Mouse (Mus musculus): Measurements from ENCODE around the gene Mss51. TPM values are rescaled to one million over a fixed set of nuclear protein-coding genes. Genes with fewer than 3 reads are reported as not detected.

Mss51 gene
- polyA plus RNA-seq (2012; rRNA removed) = 4.0 and 4.6 TPM in 2 replicates

DNA sequence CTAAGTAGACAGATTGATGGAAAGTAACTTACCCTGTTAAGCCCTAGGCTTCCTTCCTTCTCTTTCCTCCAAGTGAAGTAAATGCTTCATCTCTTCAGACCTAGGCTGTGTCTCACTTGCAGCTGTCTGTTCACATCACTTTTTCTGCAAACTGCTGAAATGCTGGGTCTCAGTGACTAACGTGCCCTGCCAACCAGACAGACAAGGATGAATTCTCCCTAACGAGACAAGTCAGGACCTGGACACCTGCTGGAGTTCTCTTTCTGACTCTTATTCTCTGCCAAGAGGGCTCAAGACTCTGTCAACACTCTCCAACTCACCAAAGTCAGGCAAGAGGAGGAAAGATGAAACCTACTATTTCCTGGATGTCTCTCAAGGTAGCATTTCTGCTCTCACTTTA, at the start of gene Mss51:
Gene Mss51 (minus strand): TSS at position 299 of the 400 bp plus-strand sequence.

GRCm38 (mm10) chr14:20546415-20546814, 49.7 kb upstream of the Mss51 start, which contains the start of gene Ppp3cb:
TSS of gene Ppp3cb (minus strand) at chr14:20546573.

DNA sequence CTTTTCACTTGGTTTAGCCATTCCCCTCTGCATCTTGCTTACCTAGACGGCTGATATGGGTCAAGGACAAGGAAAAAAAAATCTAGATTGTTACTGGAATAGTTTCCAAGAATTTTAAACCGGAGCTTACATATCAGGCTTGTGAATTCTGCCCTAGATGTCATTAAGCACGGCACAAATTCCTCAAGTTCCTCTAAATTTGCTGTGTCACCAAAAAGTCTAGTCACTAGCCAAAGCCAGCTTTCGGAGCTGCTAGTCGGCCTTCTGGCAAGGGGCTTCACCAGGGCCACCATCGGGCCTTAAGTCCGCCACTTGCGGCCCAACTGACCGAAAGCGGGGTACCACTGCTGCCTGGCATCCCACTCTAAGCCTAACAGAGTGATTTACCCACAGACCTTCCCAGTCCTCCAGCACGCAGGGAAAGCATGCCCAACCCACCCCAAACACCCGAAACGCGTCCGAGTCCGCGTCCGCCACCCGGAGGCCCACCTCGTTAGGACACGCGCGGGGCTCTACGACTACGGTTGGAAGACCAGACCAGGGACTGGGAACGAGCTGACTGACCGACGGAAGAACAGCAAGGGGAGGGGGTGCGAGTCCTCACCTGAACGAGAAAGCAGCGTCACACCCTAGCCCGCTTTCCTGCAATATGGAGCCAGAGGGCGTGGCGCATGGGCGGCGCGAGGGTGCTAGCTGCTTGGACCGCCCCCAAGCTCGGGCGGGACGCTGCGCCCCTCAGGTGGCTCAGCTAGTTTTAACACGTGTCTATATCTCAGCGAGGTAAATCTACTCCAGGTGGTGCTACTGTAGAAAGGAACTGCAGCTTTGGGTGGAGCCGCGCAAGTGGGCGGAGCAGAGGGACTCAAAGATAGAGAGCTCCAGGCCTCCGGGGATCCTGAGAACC, 17.2 kb downstream of the Mss51 start, which contains the start of gene Anxa7:
Gene Anxa7 (minus strand): TSS at position 843 of the 904 bp plus-strand sequence.

DNA sequence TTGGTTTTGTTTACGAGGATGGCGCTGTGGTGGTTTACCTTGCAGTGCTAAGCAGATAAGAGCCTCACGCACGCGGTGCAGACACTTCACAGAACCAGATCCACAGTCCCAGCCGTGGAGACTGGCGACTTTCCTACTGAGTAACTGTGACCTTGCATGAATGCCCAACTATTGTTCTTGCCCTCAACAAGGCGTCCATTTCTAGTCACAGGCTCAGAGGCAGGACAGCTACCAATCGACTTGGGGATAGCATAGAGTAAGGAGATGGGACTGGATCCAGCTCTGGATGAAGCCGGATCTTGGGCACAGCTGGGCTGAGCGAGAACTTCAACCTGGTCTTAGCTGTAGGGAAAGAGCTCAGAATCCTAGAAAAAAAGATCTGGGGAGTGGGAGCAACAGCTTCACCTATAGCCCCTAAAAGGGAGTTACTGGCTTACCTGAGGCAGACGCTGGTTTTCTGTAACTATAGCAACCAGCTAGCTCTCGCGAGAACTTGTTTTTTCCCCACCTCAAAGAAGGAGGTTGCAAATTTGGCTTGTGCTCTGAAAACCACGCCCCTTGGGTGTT, 44.9 kb downstream of the Mss51 start, which contains the start of gene Cfap70:
Gene Cfap70 (minus strand): TSS at position 462 of the 567 bp plus-strand sequence.

Other genes with a start within 250 kb of the Mss51 start
- 0.24 and 0.31 TPM in 2 replicates for gene Kcnk16, start 227.7 kb downstream of the Mss51 start, polyA plus RNA-seq (2012; rRNA removed)
- 19.2 and 22.0 TPM in 2 replicates for gene Nudt13, start 202.2 kb downstream of the Mss51 start, polyA plus RNA-seq (2012; rRNA removed)
- 37.3 and 46.3 TPM in 2 replicates for gene Ecd, start 148.8 kb downstream of the Mss51 start, polyA plus RNA-seq (2012; rRNA removed)
- 52.3 and 58.6 TPM in 2 replicates for gene Fam149b, start 148.7 kb downstream of the Mss51 start, polyA plus RNA-seq (2012; rRNA removed)
- 173 and 226 TPM in 2 replicates for gene Dnajc9, start 108.0 kb downstream of the Mss51 start, polyA plus RNA-seq (2012; rRNA removed)
- gene Mrps16, start 103.3 kb downstream of the Mss51 start, polyA plus RNA-seq (2012; rRNA removed) = 42.7 and 49.8 TPM in 2 replicates
- gene Cfap70, start 44.7 kb downstream of the Mss51 start, polyA plus RNA-seq (2012; rRNA removed) = 0.31 and 0.43 TPM in 2 replicates
- gene Anxa7, start 16.8 kb downstream of the Mss51 start, polyA plus RNA-seq (2012; rRNA removed) = 14.3 and 27.8 TPM in 2 replicates
- gene Ppp3cb, start 49.7 kb upstream of the Mss51 start, polyA plus RNA-seq (2012; rRNA removed) = 66.8 and 96.5 TPM in 2 replicates
- 15.9 and 20.4 TPM in 2 replicates for gene Usp54, start 144.2 kb upstream of the Mss51 start, polyA plus RNA-seq (2012; rRNA removed)
- gene Myoz1, start 159.6 kb upstream of the Mss51 start, polyA plus RNA-seq (2012; rRNA removed) = 0.24 and 1.3 TPM in 2 replicates
- gene Synpo2l, start 171.5 kb upstream of the Mss51 start, polyA plus RNA-seq (2012; rRNA removed) = 1.2 and 6.3 TPM in 2 replicates
- gene Sec24c, start 177.4 kb upstream of the Mss51 start, polyA plus RNA-seq (2012; rRNA removed) = 89.9 and 120 TPM in 2 replicates
- 10.3 and 16.4 TPM in 2 replicates for gene Fut11, start 198.1 kb upstream of the Mss51 start, polyA plus RNA-seq (2012; rRNA removed)
- 167 and 168 TPM in 2 replicates for gene Chchd1, start 206.1 kb upstream of the Mss51 start, polyA plus RNA-seq (2012; rRNA removed)
- 90.5 and 156 TPM in 2 replicates for gene Zswim8, start 210.7 kb upstream of the Mss51 start, polyA plus RNA-seq (2012; rRNA removed)
- 24.6 and 40.4 TPM in 2 replicates for gene Ndst2, start 237.7 kb upstream of the Mss51 start, polyA plus RNA-seq (2012; rRNA removed)

All from central nervous system, embryonic 11.5 days (tissue).